Mouse (Mus musculus) cerebellum, postnatal 36 days (tissue): ENCODE results near the gene Car14.
"Not testable (repeated sequence)": the region's sequence is repeated elsewhere in the genome, so short reads cannot be mapped to it uniquely, and the experiment has no call there.

ENCODE experiments used
- DNase-seq, 2 experiments: peaks; one replicate each; pipeline ENCODE4 v3.0.0; 2021 to 2022; ENCODE audit warnings: mixed read lengths in 2 of 2

The Car14 gene

GRCm38 (mm10) chr3:95891211-95892065 lies 13.1 kb downstream of the Car14 start, which contains the start of gene BC028528:
Gene BC028528, minus strand, starts transcription at chr3:95892005.
- no peak for DNase-seq

- DNase-seq, result no peak
These were observed 14.8 kb downstream of the Car14 start for GRCm38 (mm10) chr3:95889664-95890063.

- DNase-seq, result no peak
These were observed 16.9 kb downstream of the Car14 start for GRCm38 (mm10) chr3:95887596-95887995.

GRCm38 (mm10) chr3:95884400-95884799 lies 20.1 kb downstream of the Car14 start:
- no peak for DNase-seq

- peak; percentile 61 to 62 for DNase-seq
These were observed 21.6 kb downstream of the Car14 start for GRCm38 (mm10) chr3:95882816-95883425.

- peak; percentile 92 to 94 for DNase-seq
These were observed 22.3 kb downstream of the Car14 start, which contains the start of gene Ciart for GRCm38 (mm10) chr3:95881979-95882815. Gene Ciart, minus strand, starts transcription at chr3:95882251.

- no peak for DNase-seq
These were observed 25.4 kb downstream of the Car14 start for GRCm38 (mm10) chr3:95879063-95879462.

DNA sequence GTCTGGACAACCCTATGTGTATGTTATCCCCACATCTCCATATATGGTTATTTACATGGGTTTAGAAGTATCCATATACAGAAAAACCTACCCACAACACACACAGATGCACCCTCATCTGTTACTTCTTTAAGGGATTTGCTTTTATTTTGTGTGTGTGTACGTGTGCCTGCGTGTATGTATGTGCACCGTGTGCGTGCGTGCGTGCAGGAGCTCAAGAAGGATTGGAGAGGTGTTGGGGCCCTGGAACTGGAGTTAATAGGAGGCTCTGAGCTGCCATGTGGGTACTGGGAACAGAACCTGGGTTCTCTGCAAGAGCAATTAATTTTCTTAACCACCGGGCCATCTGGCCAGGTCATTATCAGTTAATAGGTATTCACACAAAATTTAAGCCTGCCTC lies 32.4 kb downstream of the Car14 start:
- no peak for DNase-seq

- DNase-seq, result peak; percentile 83 to 88
These were observed 33.1 kb downstream of the Car14 start, which contains the start of gene Mrps21 for GRCm38 (mm10) chr3:95871392-95871867. Gene Mrps21, minus strand, starts transcription at chr3:95871519.

GRCm38 (mm10) chr3:95870976-95871375 lies 33.5 kb downstream of the Car14 start:
- DNase-seq, result no peak

DNA sequence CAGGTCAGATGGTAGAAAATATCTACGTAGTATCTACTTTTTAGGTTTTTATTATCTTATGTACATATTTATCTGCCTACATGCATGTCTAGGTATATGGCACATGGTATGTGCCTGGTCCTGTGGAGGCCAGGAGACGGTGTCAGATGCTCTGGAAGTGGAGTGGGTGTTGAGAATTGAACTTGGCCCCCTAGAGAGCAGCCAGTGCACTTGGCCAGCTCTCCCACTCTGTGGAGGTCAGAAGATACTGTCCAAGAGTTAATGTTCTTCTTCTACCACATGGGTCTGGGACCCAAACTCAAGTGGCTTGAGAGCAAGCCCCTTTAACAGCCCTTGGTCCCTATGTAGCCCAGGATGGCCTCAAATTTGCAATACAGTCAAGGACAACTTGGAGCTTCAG lies 37.1 kb downstream of the Car14 start:
- DNase-seq, result no peak

- DNase-seq, result no peak
These were observed 38.4 kb downstream of the Car14 start for GRCm38 (mm10) chr3:95866071-95866470.

DNA sequence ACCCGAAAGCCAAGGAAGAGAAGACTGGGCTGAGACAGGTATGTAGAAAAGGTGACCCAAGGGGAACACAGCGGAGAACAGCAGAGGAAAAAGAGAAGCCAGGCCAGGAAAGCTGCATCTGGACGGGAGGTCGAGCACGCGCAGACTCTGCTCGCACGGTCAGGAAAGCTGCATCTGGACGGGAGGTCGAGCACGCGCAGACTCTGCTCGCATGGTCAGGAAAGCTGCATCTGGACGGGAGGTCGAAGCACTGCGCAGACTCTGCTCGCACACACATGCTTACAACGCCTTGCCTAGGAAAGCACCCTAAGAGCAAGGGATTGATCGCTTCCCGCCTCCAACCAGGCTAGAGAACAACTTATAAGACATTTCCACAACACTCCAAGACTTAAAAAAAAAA lies 38.9 kb downstream of the Car14 start:
- no peak for DNase-seq

GRCm38 (mm10) chr3:95865050-95865449 lies 39.4 kb downstream of the Car14 start:
- DNase-seq, result no peak

DNA sequence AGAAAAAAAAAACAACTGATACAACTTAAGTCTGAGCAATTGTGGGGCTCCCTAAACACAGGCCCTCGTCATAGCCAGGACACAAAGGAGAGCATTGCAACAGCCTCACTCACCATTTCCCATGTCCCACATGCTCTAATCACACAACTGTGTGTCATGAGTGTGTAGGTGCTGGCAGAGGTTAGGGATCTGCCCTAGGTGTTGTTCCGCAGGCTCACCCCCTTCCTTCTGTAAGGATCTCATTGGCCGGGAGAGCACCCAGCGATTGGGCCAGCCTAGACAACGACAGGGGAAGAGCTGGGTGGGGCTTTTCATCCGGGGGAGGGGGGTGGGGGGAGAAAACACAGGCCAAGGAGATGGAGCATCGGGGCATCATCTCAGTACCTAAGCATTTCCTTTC lies 40.9 kb downstream of the Car14 start:
- no peak for DNase-seq

- DNase-seq, result peak in 1 of 2 experiments; percentile 72
These were observed 42.7 kb downstream of the Car14 start for GRCm38 (mm10) chr3:95861796-95862195.

- DNase-seq, result no peak
These were observed 43.3 kb downstream of the Car14 start for GRCm38 (mm10) chr3:95861216-95861615.

GRCm38 (mm10) chr3:95860323-95860722 lies 44.2 kb downstream of the Car14 start:
- no peak for DNase-seq

DNA sequence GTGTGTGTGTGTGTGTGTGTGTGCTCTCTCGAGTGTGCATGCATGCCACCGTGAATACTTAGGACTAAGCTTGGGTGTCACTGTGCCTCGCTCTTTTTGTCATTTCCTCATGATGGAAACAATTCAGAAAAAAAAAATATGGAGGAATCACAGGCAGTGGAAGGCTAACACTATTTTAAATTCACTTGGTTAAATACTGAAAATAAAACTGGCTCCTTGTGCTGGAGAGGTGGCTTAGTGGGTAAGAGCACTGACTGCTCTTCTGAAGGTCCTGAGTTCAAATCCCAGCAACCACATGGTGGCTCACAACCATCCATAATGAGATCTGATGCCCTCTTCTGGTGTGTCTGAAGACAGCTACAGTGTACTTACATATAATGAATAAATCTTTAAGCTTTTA lies 46.2 kb downstream of the Car14 start:
- not testable (repeated sequence) for DNase-seq

DNA sequence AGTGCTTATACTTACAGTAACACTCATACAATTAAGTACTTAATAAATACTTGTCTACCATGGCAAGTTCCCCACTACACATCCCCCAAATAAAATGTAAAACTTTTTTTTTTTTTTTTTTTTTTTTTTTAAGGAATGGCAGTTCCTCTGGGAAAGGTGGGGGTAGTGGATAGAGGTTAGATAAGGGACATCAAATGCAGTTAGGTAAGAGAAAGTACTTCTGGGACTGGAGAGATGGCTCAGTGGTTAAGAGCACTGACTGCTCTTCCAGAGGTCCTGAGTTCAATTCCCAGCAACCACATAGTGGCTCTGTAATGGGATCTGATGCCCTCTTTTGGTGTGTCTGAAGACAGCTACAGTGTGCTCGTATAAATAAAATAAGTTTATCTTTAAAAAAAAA lies 47.4 kb downstream of the Car14 start:
- DNase-seq, result not testable (repeated sequence)

DNA sequence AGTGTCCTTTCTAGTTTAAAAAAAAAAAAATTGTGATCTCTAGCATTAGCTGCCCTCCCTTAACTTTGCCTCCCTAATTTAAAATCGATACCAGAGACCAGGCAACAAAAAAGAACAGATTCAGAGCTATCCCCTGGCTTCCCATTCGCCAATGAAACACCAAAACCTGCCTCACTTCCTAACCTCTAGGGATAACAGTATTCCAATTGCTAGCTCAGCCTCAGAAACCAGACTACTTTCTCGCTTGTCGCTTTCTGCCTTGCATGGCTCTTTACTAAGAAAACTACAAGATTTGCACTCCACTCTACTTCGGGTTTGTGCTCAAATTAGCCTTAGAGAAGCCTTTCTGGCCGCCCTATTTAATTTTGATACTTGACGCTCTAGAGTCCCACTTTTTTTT lies 48.4 kb downstream of the Car14 start:
- no peak for DNase-seq

- DNase-seq, result peak; percentile 93 to 94
These were observed 48.9 kb downstream of the Car14 start, which contains the start of gene Prpf3 for GRCm38 (mm10) chr3:95855502-95856089. Gene Prpf3, minus strand, starts transcription at chr3:95855885.
